Mouse (Mus musculus): ENCODE measurements around the gene Epdr1. TPM values are rescaled to one million over a fixed set of nuclear protein-coding genes. Genes with fewer than 3 reads are reported as not detected.
"Not testable (repeated sequence)": the region's sequence is repeated elsewhere in the genome, so short reads cannot be mapped to it uniquely, and the experiment has no call there.

Gene Epdr1
- total RNA-seq, 4 experiments from 2014 or later = 22.3 to 29.1 (median 24.1) TPM

- no peak for DNase-seq (ENCODE audit: low spot score)
These were observed 14.8 kb downstream of the Epdr1 start for GRCm38 (mm10) chr13:19604916-19605315.

- DNase-seq (ENCODE audit: low spot score) = no peak
These were observed 16.0 kb downstream of the Epdr1 start for GRCm38 (mm10) chr13:19603719-19604118.

GRCm38 (mm10) chr13:19602531-19602930, 17.2 kb downstream of the Epdr1 start:
- no peak for DNase-seq (ENCODE audit: low spot score)

- no peak for DNase-seq (ENCODE audit: low spot score)
These were observed 20.5 kb downstream of the Epdr1 start for GRCm38 (mm10) chr13:19599242-19599641.

- DNase-seq (ENCODE audit: low spot score) = no peak
These were observed 24.6 kb downstream of the Epdr1 start for GRCm38 (mm10) chr13:19595141-19595540.

- DNase-seq (ENCODE audit: low spot score) = no peak
These were observed 28.5 kb downstream of the Epdr1 start for GRCm38 (mm10) chr13:19590996-19591759.

GRCm38 (mm10) chr13:19575947-19576346, 43.8 kb downstream of the Epdr1 start:
- no peak for DNase-seq (ENCODE audit: low spot score)

GRCm38 (mm10) chr13:19574723-19575122, 45.0 kb downstream of the Epdr1 start:
- DNase-seq (ENCODE audit: low spot score) = not testable (repeated sequence)

- not testable (repeated sequence) for DNase-seq (ENCODE audit: low spot score)
These were observed 49.6 kb downstream of the Epdr1 start for GRCm38 (mm10) chr13:19570166-19570565.

- DNase-seq (ENCODE audit: low spot score) = no peak
These were observed 57.2 kb downstream of the Epdr1 start for GRCm38 (mm10) chr13:19562510-19562909.

- no peak for DNase-seq (ENCODE audit: low spot score)
These were observed 64.3 kb downstream of the Epdr1 start for GRCm38 (mm10) chr13:19555391-19555790.

Other genes with a start within 250 kb of the Epdr1 start
- 10 to 100 TPM; 13.4 to 18.3 (median 15.2) TPM for gene Stard3nl, start 224.1 kb downstream of the Epdr1 start, total RNA-seq (2022)
- gene Sfrp4, start 3.2 kb upstream of the Epdr1 start, total RNA-seq (2022) = under 1 TPM; 0.13 to 0.32 (median 0.18) TPM
- not detected for gene Nme8, start 77.9 kb upstream of the Epdr1 start, total RNA-seq (2022)
- gene Gpr141, start 204.3 kb upstream of the Epdr1 start, total RNA-seq (2022) = under 1 TPM in 2 of 4 experiments, not detected in 2; 0.09 to 0.11 TPM

All from heart, adult 8-10 months (tissue).